Mouse (Mus musculus) midbrain, embryonic 14.5 days (tissue): ENCODE data around the gene Slc36a4. TPM values are rescaled to one million over a fixed set of nuclear protein-coding genes. Genes with fewer than 3 reads are reported as not detected.

ENCODE experiments used
- ATAC-seq: fragments of 200-750 bp; cut with Nextera tagmentation; 2 replicates; pipeline ENCODE4 v1.8.0; 2017; ENCODE audit warnings: moderate number of reproducible peaks, moderate library complexity; ENCODE audit not compliant: low FRiP score, low TSS enrichment
- DNase-seq: peaks from one replicate; pipeline ENCODE4 v3.0.0-alpha.2; 2015
- H3K27ac ChIP-seq: fragments of 300-500 bp; sonication (generic); replicated peaks from 2 replicates; pipeline ENCODE4 v1.5.1; 2014; ENCODE audit warnings: mild to moderate bottlenecking, low read depth, low read length, moderate library complexity
- H3K27me3 ChIP-seq: fragments of 300-500 bp; sonication (generic); 2 replicates; pipeline ENCODE4 v1.6.1; 2014; ENCODE audit warnings: low read length, control low read depth, mixed read lengths; ENCODE audit not compliant: control insufficient read depth, insufficient read depth
- H3K36me3 ChIP-seq: fragments of 300-500 bp; sonication (generic); 2 replicates; pipeline ENCODE4 v1.6.1; 2014; ENCODE audit warnings: low read length, control low read depth; ENCODE audit not compliant: control insufficient read depth, insufficient read depth
- H3K4me1 ChIP-seq: fragments of 300-500 bp; sonication (generic); 2 replicates; pipeline ENCODE4 v1.6.1; 2014; ENCODE audit warnings: mild to moderate bottlenecking, antibody characterized with exemption, low read length, control low read depth; ENCODE audit not compliant: control insufficient read depth, insufficient read depth
- H3K4me2 ChIP-seq: fragments of 300-500 bp; sonication (generic); 2 replicates; pipeline ENCODE4 v1.6.1; 2014; ENCODE audit warnings: mild to moderate bottlenecking, low read length, moderate library complexity
- H3K4me3 ChIP-seq: fragments of 300-500 bp; sonication (generic); replicated peaks from 2 replicates; pipeline ENCODE4 v1.5.1; 2014; ENCODE audit warnings: low read depth, low read length
- H3K9ac ChIP-seq: fragments of 300-500 bp; sonication (generic); replicated peaks from 2 replicates; pipeline ENCODE4 v1.6.1; 2014; ENCODE audit warnings: mild to moderate bottlenecking, low read length, moderate library complexity
- H3K9me3 ChIP-seq: fragments of 300-500 bp; sonication (generic); 2 replicates; pipeline ENCODE4 v1.6.1; 2016; ENCODE audit warnings: low read length, control low read depth, mixed read lengths; ENCODE audit not compliant: control insufficient read depth
- WGBS: fragments of 180-500 bp; shearing (Covaris S2); extraction: QIAGEN DNeasy Blood & Tissue Kit; methylation state at CpG from one replicate; pipeline ENCODE4 v1.1.7; 2014; 5-methylcytosine and 5-hydroxymethylcytosine counted together
- polyA plus RNA-seq: library from polyadenylated mRNA; unstranded; fragments of >200 nt; fragmentation: Nextera tagmentation; extraction: Ambion mirVana; gene quantifications from 2 replicates; pipeline ENCODE4 v1.2.1, GENCODE M21; 2014

Gene Slc36a4
- polyA plus RNA-seq, 1 experiment from 2014 or later = 43.4 TPM

- no peak for ATAC-seq
- WGBS = 92% methylated on average over 4 of the region's 4 CpGs
- Histone ChIP-seq H3K9ac (no peak overlapping the region), H3K27ac (no peak overlapping the region), H3K4me3 (no peak overlapping the region), H3K4me1 (peaks cover 11% of the 10 kb centered on the region), H3K9me3 (no peaks in the 10 kb centered on the region), H3K36me3 (0 out of 2 replicates have a peak, but pooled peaks cover 6% of the 10 kb centered on the region), H3K4me2 (no peak overlapping the region), H3K27me3 (no peaks in the 10 kb centered on the region)
- DNase-seq = no peak
These were observed 7.8 kb downstream of the Slc36a4 start for GRCm38 (mm10) chr9:15717363-15717762.

GRCm38 (mm10) chr9:15718295-15718694 lies 8.8 kb downstream of the Slc36a4 start:
- Histone ChIP-seq H3K9ac (no peak overlapping the region), H3K27ac (no peak overlapping the region), H3K4me3 (no peak overlapping the region), H3K4me1 (peaks cover 11% of the 10 kb centered on the region), H3K9me3 (no peaks in the 10 kb centered on the region), H3K27me3 (no peaks in the 10 kb centered on the region), H3K4me2 (no peak overlapping the region), H3K36me3 (peaks cover 14% of the 10 kb centered on the region)
- WGBS = 91% methylated on average over 6 of the region's 6 CpGs
- no peak for DNase-seq
- ATAC-seq = no peak

- H3K27ac ChIP-seq = no peak overlapping the region
- H3K9me3 ChIP-seq = no peaks in the 10 kb centered on the region
- H3K9ac ChIP-seq = no peak overlapping the region
- DNase-seq = no peak
- no peak overlapping the region for H3K4me2 ChIP-seq
- peaks cover 27% of the 10 kb centered on the region for H3K36me3 ChIP-seq
- no peak for ATAC-seq
- WGBS = 86% methylated on average over 14 of the region's 14 CpGs
- no peak overlapping the region for H3K4me3 ChIP-seq
- H3K27me3 ChIP-seq = no peaks in the 10 kb centered on the region
- peaks cover 9% of the 10 kb centered on the region; the same call in 1 of the 2 replicates for H3K4me1 ChIP-seq
These were observed 10.1 kb downstream of the Slc36a4 start for GRCm38 (mm10) chr9:15719594-15719993.

GRCm38 (mm10) chr9:15720556-15720955 lies 11.0 kb downstream of the Slc36a4 start:
- Histone ChIP-seq H3K4me1 (peaks cover 9% of the 10 kb centered on the region; the same call in 1 of the 2 replicates), H3K27ac (no peak overlapping the region), H3K27me3 (no peaks in the 10 kb centered on the region), H3K9me3 (no peaks in the 10 kb centered on the region), H3K4me2 (no peak overlapping the region), H3K4me3 (no peak overlapping the region), H3K36me3 (peaks cover 35% of the 10 kb centered on the region), H3K9ac (no peak overlapping the region)
- no peak for ATAC-seq
- DNase-seq = no peak
- WGBS = 92% methylated on average over 8 of the region's 8 CpGs

GRCm38 (mm10) chr9:15721226-15721833 lies 11.8 kb downstream of the Slc36a4 start:
- Histone ChIP-seq H3K36me3 (peaks cover 41% of the 10 kb centered on the region), H3K4me1 (peaks cover 9% of the 10 kb centered on the region; the same call in 1 of the 2 replicates), H3K27me3 (no peaks in the 10 kb centered on the region), H3K9ac (no peak overlapping the region), H3K4me3 (no peak overlapping the region), H3K4me2 (no peak overlapping the region), H3K9me3 (no peaks in the 10 kb centered on the region), H3K27ac (peak overlapping the region; percentile 3)
- DNase-seq (peak; percentile 51), ATAC-seq (peak; percentile 73)
- 44% methylated on average over 6 of the region's 6 CpGs for WGBS

GRCm38 (mm10) chr9:15722506-15722905 lies 13.0 kb downstream of the Slc36a4 start:
- peaks cover 53% of the 10 kb centered on the region for H3K36me3 ChIP-seq
- H3K27ac ChIP-seq = no peak overlapping the region
- H3K9ac ChIP-seq = no peak overlapping the region
- no peak overlapping the region for H3K4me3 ChIP-seq
- ATAC-seq = no peak
- no peaks in the 10 kb centered on the region for H3K27me3 ChIP-seq
- no peaks in the 10 kb centered on the region for H3K9me3 ChIP-seq
- 85% methylated on average over 8 of the region's 8 CpGs for WGBS
- H3K4me1 ChIP-seq = peaks cover 9% of the 10 kb centered on the region; the same call in 1 of the 2 replicates
- no peak overlapping the region for H3K4me2 ChIP-seq
- no peak for DNase-seq

GRCm38 (mm10) chr9:15727168-15727567 lies 17.6 kb downstream of the Slc36a4 start:
- Histone ChIP-seq H3K36me3 (peaks cover 83% of the 10 kb centered on the region), H3K27me3 (no peaks in the 10 kb centered on the region), H3K4me3 (no peak overlapping the region), H3K9me3 (no peaks in the 10 kb centered on the region), H3K27ac (no peak overlapping the region), H3K4me2 (no peak overlapping the region), H3K9ac (no peak overlapping the region), H3K4me1 (no peaks in the 10 kb centered on the region)
- DNase-seq = no peak
- 94% methylated on average over 8 of the region's 8 CpGs for WGBS
- ATAC-seq = no peak

GRCm38 (mm10) chr9:15731758-15732748 lies 22.5 kb downstream of the Slc36a4 start:
- no peak overlapping the region for H3K9ac ChIP-seq
- DNase-seq (peak; percentile 64), ATAC-seq (peak; percentile 66)
- peak overlapping the region; percentile 50; the same call in 1 of the 2 replicates for H3K27ac ChIP-seq
- no peaks in the 10 kb centered on the region for H3K4me1 ChIP-seq
- no peaks in the 10 kb centered on the region for H3K9me3 ChIP-seq
- no peaks in the 10 kb centered on the region for H3K27me3 ChIP-seq
- H3K4me3 ChIP-seq = no peak overlapping the region
- WGBS = 33% methylated on average over 13 of the region's 13 CpGs
- no peak overlapping the region for H3K4me2 ChIP-seq
- peaks cover 72% of the 10 kb centered on the region for H3K36me3 ChIP-seq
